1 mouse cellular context compared by ENCODE assay signal in genomic region chr7:6285366-6285765, GRCm38 (mm10).
TF ChIP-seq lines count a peak whose summit lies in the region.

No protein-coding gene starts in this region.

TF ChIP-seq in CH12.LX, 34 proteins besides CTCF, POLR2A, EP300 and RAD21 (continued from another document):
- no peak for TF ChIP-seq TCF12 (IDR thresholded peaks at IDR 0.05; ENCODE audit: low read depth, low read length)
- no peak for TF ChIP-seq SMC3 (IDR thresholded peaks at IDR 0.05; ENCODE audit: low read depth, low read length)
- TF ChIP-seq SIN3A (IDR thresholded peaks at IDR 0.05; ENCODE audit: low read length) = peak; percentile 25; the same call in 1 of the 2 replicates
- no peak for TF ChIP-seq MYC (IDR thresholded peaks at IDR 0.05; ENCODE audit: low read depth, low read length)
- TF ChIP-seq JUND (conservative IDR thresholded peaks at IDR 0.05; ENCODE audit: low read depth, low read length) = peak; percentile 62
- no peak for TF ChIP-seq RCOR1 (conservative IDR thresholded peaks at IDR 0.05; ENCODE audit: low read depth, low read length)
- 0 out of 2 replicates have a peak, but pooled peaks have one; percentile 17 for TF ChIP-seq HCFC1 (IDR thresholded peaks at IDR 0.05; ENCODE audit: low read depth, low read length)
- no peak for TF ChIP-seq POLR2AphosphoS2 (IDR thresholded peaks at IDR 0.05; ENCODE audit: low read depth, low read length)
- TF ChIP-seq E2F4 (IDR thresholded peaks at IDR 0.05; ENCODE audit: insufficient replicate concordance, low read depth, low read length) = no peak
- peak; percentile 6; the same call in 1 of the 2 replicates for TF ChIP-seq IRF4 (IDR thresholded peaks at IDR 0.05; ENCODE audit: low read depth, low read length)
- TF ChIP-seq BHLHE40 (IDR thresholded peaks at IDR 0.05; ENCODE audit: low read depth, low read length) = no peak; the same call in 1 of the 2 replicates
- TF ChIP-seq UBTF (IDR thresholded peaks at IDR 0.05; ENCODE audit: low read depth, low read length) = no peak
- no peak for TF ChIP-seq ZNF384 (IDR thresholded peaks at IDR 0.05; ENCODE audit: low read depth, low read length)
- no peak for TF ChIP-seq GABPA (IDR thresholded peaks at IDR 0.05; ENCODE audit: insufficient replicate concordance, low read depth, low read length)
- no peak for TF ChIP-seq MAX (IDR thresholded peaks at IDR 0.05; ENCODE audit: low read length)
- no peak for TF ChIP-seq MAZ (IDR thresholded peaks at IDR 0.05; ENCODE audit: low read depth, low read length)
- no peak for TF ChIP-seq MAFK (IDR thresholded peaks at IDR 0.05; ENCODE audit: insufficient replicate concordance, low read length)
- TF ChIP-seq ZKSCAN1 (IDR thresholded peaks at IDR 0.05; ENCODE audit: borderline replicate concordance, low read depth, low read length) = no peak
- TF ChIP-seq TBP (conservative IDR thresholded peaks at IDR 0.05; ENCODE audit: low read depth, low read length) = 0 out of 2 replicates have a peak, but pooled peaks have one; percentile 31
- TF ChIP-seq CHD1 (IDR thresholded peaks at IDR 0.05; ENCODE audit: low read depth, low read length) = no peak
- no peak; the same call in 1 of the 2 replicates for TF ChIP-seq ELF1 (IDR thresholded peaks at IDR 0.05; ENCODE audit: low read depth, low read length)
- no peak for TF ChIP-seq USF1 (IDR thresholded peaks at IDR 0.05; ENCODE audit: low read depth, low read length)
- TF ChIP-seq ZMIZ1 (IDR thresholded peaks at IDR 0.05; ENCODE audit: low read depth, low read length) = no peak
- no peak for TF ChIP-seq KAT2A (IDR thresholded peaks at IDR 0.05; ENCODE audit: insufficient replicate concordance, low read length)
- no peak for TF ChIP-seq CHD2 (IDR thresholded peaks at IDR 0.05; ENCODE audit: low read length)
- 0 out of 2 replicates have a peak, but pooled peaks have one; percentile 6 for TF ChIP-seq NELFE (IDR thresholded peaks at IDR 0.05; ENCODE audit: low read depth, low read length)
- TF ChIP-seq ZC3H11A (IDR thresholded peaks at IDR 0.05; ENCODE audit: low read depth, low read length) = no peak
- no peak; the same call in 1 of the 2 replicates for TF ChIP-seq MEF2A (IDR thresholded peaks at IDR 0.05; ENCODE audit: borderline replicate concordance, low read depth, low read length)
- peak; percentile 56 for TF ChIP-seq ETS1 (conservative IDR thresholded peaks at IDR 0.05; ENCODE audit: low read depth, low read length)
- no peak for TF ChIP-seq USF2 (conservative IDR thresholded peaks at IDR 0.05; ENCODE audit: low read depth, low read length)
